Mouse (Mus musculus) forebrain, embryonic 14.5 days (tissue): ENCODE measurements around the gene Trim41. TPM values are rescaled to one million over a fixed set of nuclear protein-coding genes. Genes with fewer than 3 reads are reported as not detected.
"Not testable (repeated sequence)": the region's sequence is repeated elsewhere in the genome, so short reads cannot be mapped to it uniquely, and the experiment has no call there.

Experiments used
- ATAC-seq: fragments of 200-750 bp; cut with Nextera tagmentation; 2 replicates; pipeline ENCODE4 v1.8.0; 2017; ENCODE audit warnings: mild to moderate bottlenecking, moderate library complexity
- DNase-seq: peaks from one replicate; pipeline ENCODE4 v3.0.0-alpha.2; 2015; ENCODE audit warnings: low spot score
- H3K27ac ChIP-seq: fragments of 300-500 bp; sonication (generic); 2 replicates; pipeline ENCODE4 v1.5.1; 2014; ENCODE audit warnings: low read depth, mild to moderate bottlenecking, control low read depth, low read length, moderate library complexity
- H3K27me3 ChIP-seq: fragments of 300-500 bp; sonication (generic); replicated peaks from 2 replicates; pipeline ENCODE4 v1.6.1; 2014; ENCODE audit warnings: low read length, control low read depth, mixed read lengths; ENCODE audit not compliant: control insufficient read depth, insufficient read depth
- H3K36me3 ChIP-seq: fragments of 300-500 bp; sonication (generic); 2 replicates; pipeline ENCODE4 v1.6.1; 2014; ENCODE audit warnings: low read length, control low read depth; ENCODE audit not compliant: control insufficient read depth, insufficient read depth
- H3K4me1 ChIP-seq: fragments of 300-500 bp; sonication (generic); 2 replicates; pipeline ENCODE4 v1.6.1; 2014; ENCODE audit warnings: antibody characterized with exemption, low read length, control low read depth; ENCODE audit not compliant: control insufficient read depth, insufficient read depth
- H3K4me2 ChIP-seq: fragments of 300-500 bp; sonication (generic); 2 replicates; pipeline ENCODE4 v1.6.1; 2014; ENCODE audit warnings: mild to moderate bottlenecking, control low read depth, low read length
- H3K4me3 ChIP-seq: fragments of 300-500 bp; sonication (generic); 2 replicates; pipeline ENCODE4 v1.5.1; 2014; ENCODE audit warnings: low read depth, low read length, control low read depth
- H3K9ac ChIP-seq: fragments of 300-500 bp; sonication (generic); 2 replicates; pipeline ENCODE4 v1.6.1; 2014; ENCODE audit warnings: mild to moderate bottlenecking, low read length, control low read depth, moderate library complexity
- H3K9me3 ChIP-seq: fragments of 300-500 bp; sonication (generic); replicated peaks from 2 replicates; pipeline ENCODE4 v1.6.1; 2016; ENCODE audit warnings: low read length, control low read depth, mixed read lengths; ENCODE audit not compliant: control insufficient read depth
- WGBS: fragments of 180-500 bp; shearing (Covaris S2); extraction: QIAGEN DNeasy Blood & Tissue Kit; methylation state at CpG from one replicate; pipeline ENCODE4 v1.1.7; 2014; 5-methylcytosine and 5-hydroxymethylcytosine counted together
- polyA plus RNA-seq: library from polyadenylated mRNA; unstranded; fragments of >200 nt; fragmentation: Nextera tagmentation; extraction: Ambion mirVana; gene quantifications from 2 replicates; pipeline ENCODE4 v1.2.1, GENCODE M21; 2014

Gene Trim41
- polyA plus RNA-seq, 1 experiment from 2014 or later = 3.2 TPM

- WGBS = 35% methylated on average over 14 of the region's 14 CpGs
- no peak for ATAC-seq
- no peak overlapping the region for H3K9ac ChIP-seq
- H3K27ac ChIP-seq = no peak overlapping the region
- H3K27me3 ChIP-seq = no peaks in the 10 kb centered on the region; the same call in none of the 2 replicates
- no peaks in the 10 kb centered on the region for H3K36me3 ChIP-seq
- no peak for DNase-seq
- peak overlapping the region; percentile 50 for H3K4me2 ChIP-seq
- H3K9me3 ChIP-seq = no peaks in the 10 kb centered on the region
- no peaks in the 10 kb centered on the region for H3K4me1 ChIP-seq
- H3K4me3 ChIP-seq = peak overlapping the region; percentile 28; the same call in 1 of the 2 replicates
These were observed 5.8 kb upstream of the Trim41 start for GRCm38 (mm10) chr11:48822768-48823512.

GRCm38 (mm10) chr11:48821299-48821698 lies 4.1 kb upstream of the Trim41 start:
- H3K36me3 ChIP-seq, ATAC-seq, H3K27ac ChIP-seq, H3K9me3 ChIP-seq, H3K4me3 ChIP-seq, H3K4me1 ChIP-seq, H3K4me2 ChIP-seq, DNase-seq, H3K9ac ChIP-seq, H3K27me3 ChIP-seq: not testable (repeated sequence)
- WGBS = 88% methylated on average over 14 of the region's 14 CpGs

GRCm38 (mm10) chr11:48820308-48820674 lies 3.1 kb upstream of the Trim41 start:
- Histone ChIP-seq H3K9me3 (no peaks in the 10 kb centered on the region), H3K4me1 (peaks cover 7% of the 10 kb centered on the region), H3K36me3 (peaks cover 4% of the 10 kb centered on the region; the same call in 1 of the 2 replicates), H3K27me3 (no peaks in the 10 kb centered on the region; the same call in none of the 2 replicates), H3K4me2 (no peak overlapping the region), H3K27ac (no peak overlapping the region), H3K4me3 (no peak overlapping the region), H3K9ac (no peak overlapping the region)
- DNase-seq (no peak), ATAC-seq (no peak)

GRCm38 (mm10) chr11:48819614-48820307 lies 2.6 kb upstream of the Trim41 start:
- H3K27ac ChIP-seq = no peak overlapping the region
- no peak overlapping the region for H3K9ac ChIP-seq
- no peak overlapping the region for H3K4me2 ChIP-seq
- no peaks in the 10 kb centered on the region; the same call in none of the 2 replicates for H3K27me3 ChIP-seq
- H3K4me1 ChIP-seq = peaks cover 12% of the 10 kb centered on the region
- ATAC-seq (no peak), DNase-seq (no peak)
- no peak overlapping the region for H3K4me3 ChIP-seq
- peaks cover 6% of the 10 kb centered on the region; the same call in 1 of the 2 replicates for H3K36me3 ChIP-seq
- 81% methylated on average over 7 of the region's 7 CpGs for WGBS
- H3K9me3 ChIP-seq = no peaks in the 10 kb centered on the region

- H3K4me3 ChIP-seq = peak overlapping the region; percentile 46
- H3K36me3 ChIP-seq = peaks cover 13% of the 10 kb centered on the region; the same call in 1 of the 2 replicates
- peaks cover 14% of the 10 kb centered on the region for H3K4me1 ChIP-seq
- DNase-seq (peak; percentile 96), ATAC-seq (peak; percentile 2; the same call in 1 of the 2 replicates)
- H3K27me3 ChIP-seq = no peaks in the 10 kb centered on the region
- H3K27ac ChIP-seq = no peak overlapping the region
- H3K9me3 ChIP-seq = no peaks in the 10 kb centered on the region
- H3K4me2 ChIP-seq = peak overlapping the region; percentile 91
- WGBS = under 1% methylated on average over 16 of the region's 16 CpGs
- H3K9ac ChIP-seq = peak overlapping the region; percentile 83
These were observed 1.2 kb upstream of the Trim41 start for GRCm38 (mm10) chr11:48818346-48818745.

GRCm38 (mm10) chr11:48817794-48818193 lies 641 bp upstream of the Trim41 start:
- H3K27ac ChIP-seq = peak overlapping the region; percentile 85
- ATAC-seq = no peak

GRCm38 (mm10) chr11:48816281-48816781 lies 822 bp downstream of the Trim41 start:
- Histone ChIP-seq H3K4me2 (peak overlapping the region; percentile 91), H3K9ac (peak overlapping the region; percentile 83), H3K36me3 (peaks cover 26% of the 10 kb centered on the region), H3K27ac (peak overlapping the region; percentile 62; the same call in 1 of the 2 replicates), H3K27me3 (no peaks in the 10 kb centered on the region), H3K4me3 (peak overlapping the region; percentile 46), H3K4me1 (peaks cover 14% of the 10 kb centered on the region), H3K9me3 (no peaks in the 10 kb centered on the region)
- 4% methylated on average over 21 of the region's 23 CpGs for WGBS
- ATAC-seq (peak; percentile 55), DNase-seq (peak; percentile 75)

More at GRCm38 (mm10) chr11:48817794-48818193, 641 bp upstream of the Trim41 start:
- H3K4me2 ChIP-seq = peak overlapping the region; percentile 91
- no peaks in the 10 kb centered on the region for H3K27me3 ChIP-seq
- H3K36me3 ChIP-seq = peaks cover 13% of the 10 kb centered on the region; the same call in 1 of the 2 replicates
- WGBS = 8% methylated on average over 9 of the region's 9 CpGs
- H3K9me3 ChIP-seq = no peaks in the 10 kb centered on the region
- DNase-seq = no peak
- H3K4me1 ChIP-seq = peaks cover 14% of the 10 kb centered on the region
- peak overlapping the region; percentile 46 for H3K4me3 ChIP-seq
- H3K9ac ChIP-seq = peak overlapping the region; percentile 83

- H3K4me2 ChIP-seq = peak overlapping the region; percentile 91
- peaks cover 14% of the 10 kb centered on the region for H3K4me1 ChIP-seq
- H3K36me3 ChIP-seq = peaks cover 31% of the 10 kb centered on the region
- H3K9me3 ChIP-seq = no peaks in the 10 kb centered on the region
- ATAC-seq (no peak), DNase-seq (no peak)
- 83% methylated on average over 16 of the region's 16 CpGs for WGBS
- H3K4me3 ChIP-seq = peak overlapping the region; percentile 46
- no peaks in the 10 kb centered on the region for H3K27me3 ChIP-seq
- H3K9ac ChIP-seq = peak overlapping the region; percentile 83
- H3K27ac ChIP-seq = 0 out of 2 replicates have a peak overlapping the region, but pooled peaks have one; percentile 62
These were observed 1.3 kb downstream of the Trim41 start for GRCm38 (mm10) chr11:48815851-48816250.
